Mouse (Mus musculus) heart, embryonic 14.5 days (tissue): ENCODE data around the gene Stard8. TPM values are rescaled to one million over a fixed set of nuclear protein-coding genes. Genes with fewer than 3 reads are reported as not detected.

Experiments used
- ATAC-seq: fragments of 200-750 bp; cut with Nextera tagmentation; 2 replicates; pipeline ENCODE4 v1.8.0; 2017; ENCODE audit warnings: low read depth, moderate TSS enrichment; ENCODE audit not compliant: insufficient number of reproducible peaks, insufficient read depth, low FRiP score
- H3K27ac ChIP-seq, 2 experiments: fragments of 200-500 bp in 1 of 2; fragments of 300-500 bp in 1 of 2; sonication (generic) in 1 of 2; replicated peaks in 1 of 2; 2 replicates each; pipeline ENCODE4 v1.5.1; 2012 to 2014; ENCODE audit warnings: low read depth in 2 of 2, low read length in 2 of 2, control low read depth in 1 of 2, mild to moderate bottlenecking in 1 of 2, mixed read lengths in 1 of 2; ENCODE audit not compliant: control insufficient read depth in 1 of 2, insufficient read depth in 1 of 2
- H3K27me3 ChIP-seq: fragments of 300-500 bp; sonication (generic); 2 replicates; pipeline ENCODE4 v1.6.1; 2014; ENCODE audit warnings: mild to moderate bottlenecking, low read length, control low read depth; ENCODE audit not compliant: control insufficient read depth, insufficient read depth
- H3K36me3 ChIP-seq: fragments of 300-500 bp; sonication (generic); 2 replicates; pipeline ENCODE4 v1.6.1; 2014; ENCODE audit warnings: mild to moderate bottlenecking, control low read depth, low read length, mixed read lengths; ENCODE audit not compliant: control insufficient read depth, insufficient read depth
- H3K4me1 ChIP-seq, 2 experiments: fragments of 200-500 bp in 1 of 2; fragments of 300-500 bp in 1 of 2; sonication (generic) in 1 of 2; 2 replicates each; pipeline ENCODE4 v1.6.1; 2012 to 2014; ENCODE audit warnings: low read length in 2 of 2, control low read depth in 1 of 2, mixed read lengths in 1 of 2; ENCODE audit not compliant: control insufficient read depth in 2 of 2, insufficient read depth in 2 of 2
- H3K4me2 ChIP-seq: fragments of 300-500 bp; sonication (generic); 2 replicates; pipeline ENCODE4 v1.6.1; 2014; ENCODE audit warnings: mild to moderate bottlenecking, low read length
- H3K4me3 ChIP-seq, 2 experiments: fragments of 200-500 bp in 1 of 2; fragments of 300-500 bp in 1 of 2; sonication (generic) in 1 of 2; 2 replicates each; pipeline ENCODE4 v1.5.1; 2012 to 2014; ENCODE audit warnings: low read length in 2 of 2, mild to moderate bottlenecking in 2 of 2, control low read depth in 1 of 2, low read depth in 1 of 2, moderate library complexity in 1 of 2; ENCODE audit not compliant: control insufficient read depth in 1 of 2, insufficient read depth in 1 of 2
- H3K9ac ChIP-seq: fragments of 300-500 bp; sonication (generic); 2 replicates; pipeline ENCODE4 v1.6.1; 2014; ENCODE audit warnings: mild to moderate bottlenecking, low read length
- H3K9me3 ChIP-seq: fragments of 300-500 bp; sonication (generic); 2 replicates; pipeline ENCODE4 v1.6.1; 2016; ENCODE audit warnings: low read length, control low read depth; ENCODE audit not compliant: control insufficient read depth
- WGBS: fragments of 180-500 bp; shearing (Covaris S2); extraction: QIAGEN DNeasy Blood & Tissue Kit; methylation state at CpG from one replicate; pipeline ENCODE4 v1.1.7; 2014; 5-methylcytosine and 5-hydroxymethylcytosine counted together
- polyA plus RNA-seq: library from polyadenylated mRNA; unstranded; fragments of >200 nt; fragmentation: Nextera tagmentation; extraction: Ambion mirVana; gene quantifications from 2 replicates; pipeline ENCODE4 v1.2.1, GENCODE M21; 2014

The Stard8 gene
- polyA plus RNA-seq, 1 experiment from 2014 or later: 11.3 TPM

- ATAC-seq: no peak
- WGBS: 36% methylated on average over 4 of the region's 4 CpGs
- Histone ChIP-seq H3K36me3 (peaks cover 8% of the 10 kb centered on the region), H3K4me1 (peaks cover 10 to 15% of the 10 kb centered on the region in 2 experiments), H3K27ac (no peak overlapping the region), H3K27me3 (no peaks in the 10 kb centered on the region), H3K4me2 (no peak overlapping the region), H3K9ac (no peak overlapping the region), H3K4me3 (no peak overlapping the region), H3K9me3 (no peaks in the 10 kb centered on the region)
Measured at GRCm38 (mm10) chrX:99059119-99059518, 56.1 kb downstream of the Stard8 start.

- 82% methylated on average over 9 of the region's 9 CpGs for WGBS
- H3K9me3 ChIP-seq: no peaks in the 10 kb centered on the region
- no peaks in the 10 kb centered on the region for H3K4me1 ChIP-seq
- H3K4me3 ChIP-seq: no peak overlapping the region
- H3K27me3 ChIP-seq: no peaks in the 10 kb centered on the region
- H3K9ac ChIP-seq: no peak overlapping the region
- no peak overlapping the region for H3K4me2 ChIP-seq
- H3K27ac ChIP-seq: no peak overlapping the region
- ATAC-seq: no peak
- peaks cover 61% of the 10 kb centered on the region for H3K36me3 ChIP-seq
Measured at GRCm38 (mm10) chrX:99065582-99065981, 62.5 kb downstream of the Stard8 start.

- no peaks in the 10 kb centered on the region for H3K9me3 ChIP-seq
- H3K4me3 ChIP-seq: no peak overlapping the region
- H3K36me3 ChIP-seq: peaks cover 70% of the 10 kb centered on the region
- H3K27ac ChIP-seq: no peak overlapping the region
- H3K27me3 ChIP-seq: no peaks in the 10 kb centered on the region
- WGBS: 88% methylated on average over 9 of the region's 9 CpGs
- H3K9ac ChIP-seq: no peak overlapping the region
- H3K4me1 ChIP-seq: no peaks in the 10 kb centered on the region
- no peak for ATAC-seq
- H3K4me2 ChIP-seq: no peak overlapping the region
Measured at GRCm38 (mm10) chrX:99066550-99066949, 63.5 kb downstream of the Stard8 start.

GRCm38 (mm10) chrX:99067232-99067631, 64.2 kb downstream of the Stard8 start:
- Histone ChIP-seq H3K36me3 (peaks cover 74% of the 10 kb centered on the region), H3K4me2 (no peak overlapping the region), H3K4me3 (no peak overlapping the region), H3K9me3 (no peaks in the 10 kb centered on the region), H3K27ac (no peak overlapping the region), H3K9ac (no peak overlapping the region), H3K4me1 (no peaks in the 10 kb centered on the region), H3K27me3 (no peaks in the 10 kb centered on the region)
- WGBS: 72% methylated on average over 7 of the region's 7 CpGs
- ATAC-seq: no peak

GRCm38 (mm10) chrX:99067671-99068151, 64.7 kb downstream of the Stard8 start:
- no peak overlapping the region for H3K4me2 ChIP-seq

GRCm38 (mm10) chrX:99071188-99071587, 68.1 kb downstream of the Stard8 start:
- Histone ChIP-seq H3K4me1 (no peaks in the 10 kb centered on the region), H3K9me3 (no peaks in the 10 kb centered on the region), H3K36me3 (peaks cover 72% of the 10 kb centered on the region), H3K27ac (no peak overlapping the region), H3K27me3 (no peaks in the 10 kb centered on the region), H3K9ac (no peak overlapping the region), H3K4me2 (no peak overlapping the region), H3K4me3 (no peak overlapping the region)
- 91% methylated on average over 7 of the region's 7 CpGs for WGBS
- ATAC-seq: no peak

More at GRCm38 (mm10) chrX:99067671-99068151, 64.7 kb downstream of the Stard8 start:
- no peak overlapping the region for H3K4me3 ChIP-seq
- H3K9me3 ChIP-seq: no peaks in the 10 kb centered on the region
- no peaks in the 10 kb centered on the region for H3K4me1 ChIP-seq
- no peak overlapping the region for H3K9ac ChIP-seq
- no peak for ATAC-seq
- peaks cover 79% of the 10 kb centered on the region for H3K36me3 ChIP-seq
- no peaks in the 10 kb centered on the region for H3K27me3 ChIP-seq
- no peak overlapping the region for H3K27ac ChIP-seq
- WGBS: 79% methylated on average over 9 of the region's 9 CpGs

- H3K27me3 ChIP-seq: no peaks in the 10 kb centered on the region
- no peaks in the 10 kb centered on the region for H3K9me3 ChIP-seq
- peaks cover 59% of the 10 kb centered on the region for H3K36me3 ChIP-seq
- H3K4me3 ChIP-seq: no peak overlapping the region
- no peak overlapping the region for H3K9ac ChIP-seq
- no peaks in the 10 kb centered on the region for H3K4me1 ChIP-seq
- ATAC-seq: no peak
- no peak overlapping the region for H3K4me2 ChIP-seq
- 94% methylated on average over 13 of the region's 13 CpGs for WGBS
- H3K27ac ChIP-seq: no peak overlapping the region
Measured at GRCm38 (mm10) chrX:99072596-99072995, 69.5 kb downstream of the Stard8 start.

GRCm38 (mm10) chrX:99075111-99075510, 72.1 kb downstream of the Stard8 start:
- H3K4me2 ChIP-seq: no peak overlapping the region
- H3K27ac ChIP-seq: no peak overlapping the region
- ATAC-seq: no peak
- H3K36me3 ChIP-seq: peaks cover 40% of the 10 kb centered on the region
- H3K4me1 ChIP-seq: no peaks in the 10 kb centered on the region
- no peak overlapping the region for H3K4me3 ChIP-seq
- no peaks in the 10 kb centered on the region for H3K27me3 ChIP-seq
- no peaks in the 10 kb centered on the region for H3K9me3 ChIP-seq
- WGBS: 76% methylated on average over 5 of the region's 5 CpGs
- no peak overlapping the region for H3K9ac ChIP-seq
